Mouse (Mus musculus) ES-E14 (cell line): ENCODE measurements at regions not wholly inside any gene's neighbourhood (a gene's known extent, or its start where the extent isn't known, plus 50 kb on each side); places are given as distances from the start of the nearest gene placed in this dataset.

Experiments used
- DNase-seq: peaks from one replicate; pipeline ENCODE4 v3.0.0-alpha.2; 2013; ENCODE audit warnings: low read depth, low spot score
- H3K27ac ChIP-seq: 2 replicates; pipeline ENCODE4 v1.5.1; 2012; ENCODE audit warnings: low read depth, mild to moderate bottlenecking, low read length, moderate library complexity, mixed read lengths; ENCODE audit not compliant: poor library complexity, insufficient read depth, severe bottlenecking
- H3K36me3 ChIP-seq: 2 replicates; pipeline ENCODE4 v1.6.1; 2012; ENCODE audit warnings: mild to moderate bottlenecking, low read length, moderate library complexity, mixed read lengths; ENCODE audit not compliant: control insufficient read depth, poor library complexity, insufficient read depth, severe bottlenecking
- H3K4me1 ChIP-seq, 2 experiments: fragments of 150-350 bp in 1 of 2; sonication (generic) in 1 of 2; 2 replicates each; pipeline ENCODE4 v1.6.1; 2012; ENCODE audit warnings: low read length in 2 of 2, mild to moderate bottlenecking in 1 of 2, mixed read lengths in 1 of 2; ENCODE audit not compliant: control insufficient read depth in 2 of 2, insufficient read depth in 2 of 2, poor library complexity in 1 of 2
- H3K4me3 ChIP-seq, 2 experiments: fragments of 150-350 bp in 1 of 2; sonication (generic) in 1 of 2; 2 replicates each; pipeline ENCODE4 v1.5.1; 2012; ENCODE audit warnings: low read length in 2 of 2, low read depth in 1 of 2, mild to moderate bottlenecking in 1 of 2, mixed read lengths in 1 of 2; ENCODE audit not compliant: insufficient read depth in 1 of 2, poor library complexity in 1 of 2, severe bottlenecking in 1 of 2
- H3K9ac ChIP-seq: 2 replicates; pipeline ENCODE4 v1.6.1; 2012; ENCODE audit warnings: low read depth, mild to moderate bottlenecking, low read length, mixed read lengths; ENCODE audit not compliant: poor library complexity, insufficient read depth, severe bottlenecking
- H3K9me3 ChIP-seq: fragments of 150-350 bp; sonication (generic); 2 replicates; pipeline ENCODE4 v1.6.1; 2012; ENCODE audit warnings: low read depth, mild to moderate bottlenecking, low read length; ENCODE audit not compliant: control insufficient read depth, insufficient read depth
- CHD2 ChIP-seq: IDR thresholded peaks from 2 replicates; pipeline ENCODE4 v1.6.1; 2014; ENCODE audit warnings: mild to moderate bottlenecking, low read depth, low read length, inconsistent platforms
- HCFC1 ChIP-seq: IDR thresholded peaks from 2 replicates; pipeline ENCODE4 v1.6.1; 2012; ENCODE audit warnings: low read length, inconsistent platforms, borderline replicate concordance; ENCODE audit not compliant: insufficient read depth
- MAFK ChIP-seq: IDR thresholded peaks from 2 replicates; pipeline ENCODE4 v1.6.1; 2014; ENCODE audit warnings: mild to moderate bottlenecking, low read depth, low read length, inconsistent platforms; ENCODE audit not compliant: insufficient read depth
- ZC3H11A ChIP-seq: IDR thresholded peaks from 2 replicates; pipeline ENCODE4 v1.6.1; 2012; ENCODE audit warnings: low read depth, mild to moderate bottlenecking, inconsistent platforms, low read length, borderline replicate concordance
- ZNF384 ChIP-seq: IDR thresholded peaks from 2 replicates; pipeline ENCODE4 v1.6.1; 2012; ENCODE audit warnings: low read depth, low read length, inconsistent platforms
- in situ Hi-C, 2 experiments: fragments of 600-800 bp; cut with MboI; formaldehyde crosslinking; loops; one replicate each; pipeline ENCODE4 v1.15.1; 2025; ENCODE audit warnings: low sequenced_read_pairs in 2 of 2, inconsistent platforms in 1 of 2; ENCODE audit not compliant: unreplicated experiment in 2 of 2

- DNase-seq = no peak
- no peak overlapping the region for H3K27ac ChIP-seq
- in situ Hi-C loops = no loop called here
- H3K4me3 ChIP-seq = no peak overlapping the region
- no peaks in the 10 kb centered on the region for H3K9me3 ChIP-seq
- no peaks in the 10 kb centered on the region for H3K4me1 ChIP-seq
- no peaks in the 10 kb centered on the region for H3K36me3 ChIP-seq
- H3K9ac ChIP-seq = no peak overlapping the region
- TF ChIP-seq HCFC1 = no peak
- no peak for TF ChIP-seq MAFK
- no peak for TF ChIP-seq ZC3H11A
- TF ChIP-seq ZNF384 = no peak
- no peak for TF ChIP-seq CHD2
Measured at GRCm38 (mm10) chr19:51268978-51269556, 590.6 kb upstream of the Sorcs1 start.

GRCm38 (mm10) chr19:51240295-51240864 is 561.9 kb upstream of the Sorcs1 start:
- no peak for DNase-seq
- TF ChIP-seq ZC3H11A (no peak), HCFC1 (no peak), CHD2 (no peak), MAFK (no peak), ZNF384 (no peak)
- Histone ChIP-seq H3K9ac (no peak overlapping the region), H3K4me3 (no peak overlapping the region), H3K27ac (no peak overlapping the region), H3K4me1 (no peaks in the 10 kb centered on the region), H3K36me3 (no peaks in the 10 kb centered on the region), H3K9me3 (no peaks in the 10 kb centered on the region)
- in situ Hi-C loops = no loop called here

- no peak for DNase-seq
- H3K36me3 ChIP-seq = no peaks in the 10 kb centered on the region
Measured at GRCm38 (mm10) chr19:51238181-51238523, 559.7 kb upstream of the Sorcs1 start.

GRCm38 (mm10) chr19:51237509-51238180 is 559.2 kb upstream of the Sorcs1 start:
- Histone ChIP-seq H3K9me3 (no peaks in the 10 kb centered on the region), H3K36me3 (no peaks in the 10 kb centered on the region), H3K27ac (no peak overlapping the region), H3K4me3 (no peak overlapping the region), H3K4me1 (no peaks in the 10 kb centered on the region), H3K9ac (no peak overlapping the region)
- in situ Hi-C loops = no loop called here
- DNase-seq = no peak
- TF ChIP-seq CHD2 (no peak), HCFC1 (no peak), MAFK (no peak), ZC3H11A (no peak), ZNF384 (no peak)

More at GRCm38 (mm10) chr19:51238181-51238523, 559.7 kb upstream of the Sorcs1 start:
- H3K9me3 ChIP-seq = no peaks in the 10 kb centered on the region
- H3K27ac ChIP-seq = no peak overlapping the region
- TF ChIP-seq MAFK (no peak), CHD2 (no peak), ZNF384 (no peak), HCFC1 (no peak), ZC3H11A (no peak)
- no peaks in the 10 kb centered on the region for H3K4me1 ChIP-seq
- no peak overlapping the region for H3K9ac ChIP-seq
- in situ Hi-C loops = no loop called here
- no peak overlapping the region for H3K4me3 ChIP-seq

GRCm38 (mm10) chr19:51232525-51232924 is 554.1 kb upstream of the Sorcs1 start:
- H3K9ac ChIP-seq = no peak overlapping the region
- TF ChIP-seq CHD2 (no peak), ZNF384 (no peak)
- no peaks in the 10 kb centered on the region for H3K36me3 ChIP-seq
- in situ Hi-C loops = no loop called here
- no peak for DNase-seq
- H3K4me3 ChIP-seq = no peak overlapping the region
- H3K27ac ChIP-seq = no peak overlapping the region
- no peaks in the 10 kb centered on the region for H3K9me3 ChIP-seq
- H3K4me1 ChIP-seq = no peaks in the 10 kb centered on the region
